Mouse (Mus musculus): Measurements from ENCODE around the gene Prrt4.
A peak's percentile ranks its signal among the peaks of the same experiment; 100 is the strongest.
"Not testable (repeated sequence)": the region's sequence is repeated elsewhere in the genome, so short reads cannot be mapped to it uniquely, and the experiment has no call there.

Prrt4 gene

DNA sequence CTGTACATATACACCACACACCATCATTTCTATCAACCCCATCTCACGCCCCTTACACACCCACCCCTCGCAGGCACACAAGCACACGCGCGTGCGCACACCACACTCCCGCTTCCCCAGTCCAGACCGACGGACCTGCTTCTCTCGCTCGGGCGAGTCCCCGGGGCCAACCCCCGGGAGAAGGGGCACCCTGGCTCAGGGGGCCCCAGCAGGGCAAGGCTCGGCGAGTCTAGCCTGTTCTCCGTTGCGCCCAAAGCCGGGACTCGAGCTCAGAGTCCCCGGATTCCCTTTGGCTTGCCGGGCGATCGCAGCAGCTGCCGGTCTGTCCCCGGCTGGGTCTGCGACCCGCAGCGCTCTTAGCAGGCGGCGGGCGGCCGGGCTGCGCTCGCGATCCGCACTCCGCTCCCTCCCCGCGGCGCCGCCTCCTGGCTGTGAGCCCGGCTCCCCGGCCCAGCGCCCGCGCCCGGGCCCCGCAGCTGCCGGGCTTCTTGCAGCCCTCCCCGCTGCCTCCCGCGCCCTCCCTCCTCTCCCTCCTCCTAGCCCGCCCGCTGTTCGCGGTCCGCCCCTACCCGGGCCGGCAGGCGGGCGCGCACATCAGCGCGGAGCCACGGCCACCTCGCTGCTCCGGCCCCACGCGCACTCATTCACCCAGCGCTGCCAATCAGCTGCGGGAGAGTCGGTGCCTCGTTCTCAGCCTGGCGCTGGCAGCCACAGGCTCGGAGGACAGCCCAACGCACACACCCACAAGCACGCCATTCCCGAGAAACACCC, at the start of gene Prrt4:
Prrt4 (minus strand) TSS at position 697 of the 771 bp plus-strand sequence.
- peak; percentile 44 to 50 for DNase-seq (ENCODE audit: low spot score in 2 of 2)

GRCm38 (mm10) chr6:29217717-29218116, 38.3 kb upstream of the Prrt4 start:
- not testable (repeated sequence) for DNase-seq (ENCODE audit: low spot score in 2 of 2)

DNA sequence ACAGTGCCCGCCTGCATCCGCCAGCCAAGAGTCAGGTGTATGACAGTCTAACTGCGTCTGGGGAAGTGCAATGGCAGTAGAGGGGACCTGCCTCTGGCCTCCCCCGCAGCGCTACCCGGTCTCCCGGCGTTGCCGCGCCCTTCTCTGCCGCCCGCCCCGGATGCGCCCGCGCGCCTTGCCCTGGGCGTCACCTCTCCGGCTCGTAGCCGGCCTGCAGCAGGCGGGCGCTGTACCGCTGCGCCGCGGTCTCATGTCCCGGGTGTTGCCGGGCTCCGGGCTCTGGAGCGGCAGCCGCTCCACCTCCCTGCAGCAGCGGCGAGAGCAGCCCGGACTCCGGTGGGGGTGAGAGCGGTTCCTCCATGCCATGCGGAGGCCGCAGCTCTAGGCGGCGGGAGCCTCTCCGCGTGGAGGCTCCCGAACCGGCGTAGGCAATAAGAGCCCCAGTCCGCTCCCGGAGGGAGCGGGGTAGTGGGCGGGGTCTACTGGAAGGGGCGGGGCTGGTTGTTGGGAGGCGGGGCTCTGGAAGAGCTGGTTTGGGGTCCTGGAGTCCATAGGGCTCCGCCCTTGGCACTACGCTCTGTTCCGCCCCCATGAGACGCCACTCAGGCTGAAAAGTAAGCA, 36.6 kb upstream of the Prrt4 start, which contains the start of gene Impdh1:
Impdh1 (minus strand) TSS at position 484 of the 621 bp plus-strand sequence.
- no peak for DNase-seq (ENCODE audit: low spot score in 2 of 2)

- DNase-seq (ENCODE audit: low spot score in 2 of 2): no peak
These were observed 35.8 kb upstream of the Prrt4 start for GRCm38 (mm10) chr6:29215181-29215580.

DNA sequence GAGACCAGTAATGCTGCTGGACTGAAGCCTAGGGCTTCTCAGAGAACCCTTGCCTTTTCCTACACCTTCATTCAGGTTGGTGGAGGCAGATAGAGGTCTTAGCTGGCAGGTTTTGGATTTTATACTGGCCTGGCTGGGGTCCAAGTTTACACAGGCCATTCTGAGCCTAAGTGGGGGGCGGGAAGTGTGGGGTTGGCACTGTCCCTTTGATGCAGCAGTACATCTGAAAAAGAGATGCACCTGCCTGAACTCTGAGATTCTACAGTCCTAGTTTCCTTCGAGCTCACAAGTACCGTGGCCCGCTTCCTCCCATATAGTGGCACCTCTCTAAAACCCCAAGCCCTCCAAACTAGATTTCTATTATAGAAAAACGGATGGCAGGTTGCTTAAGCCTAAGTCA, 35.4 kb upstream of the Prrt4 start:
- DNase-seq (ENCODE audit: low spot score in 2 of 2): no peak

DNA sequence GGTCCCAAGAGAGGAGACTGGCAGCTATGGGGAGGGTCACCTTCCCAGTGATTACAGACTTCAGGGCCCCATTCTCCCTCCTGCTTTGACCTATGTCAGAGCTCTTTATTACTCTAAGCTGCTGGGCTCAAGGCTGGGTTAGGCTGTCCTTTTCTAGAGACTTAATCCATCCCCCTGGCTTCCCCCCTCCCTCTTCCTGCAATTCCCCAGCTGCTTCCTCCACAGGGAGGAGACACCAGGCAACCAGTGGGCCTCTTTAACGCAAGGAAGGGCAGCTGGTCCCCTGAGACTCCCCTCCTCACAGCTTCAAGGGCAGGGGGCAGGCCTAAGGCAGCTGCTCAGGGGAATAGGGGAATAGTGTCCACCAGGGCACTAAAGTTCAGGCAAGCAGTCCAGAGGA, 34.9 kb upstream of the Prrt4 start:
- no peak for DNase-seq (ENCODE audit: low spot score in 2 of 2)

GRCm38 (mm10) chr6:29213436-29213835, 34.1 kb upstream of the Prrt4 start:
- DNase-seq (ENCODE audit: low spot score in 2 of 2): no peak

DNA sequence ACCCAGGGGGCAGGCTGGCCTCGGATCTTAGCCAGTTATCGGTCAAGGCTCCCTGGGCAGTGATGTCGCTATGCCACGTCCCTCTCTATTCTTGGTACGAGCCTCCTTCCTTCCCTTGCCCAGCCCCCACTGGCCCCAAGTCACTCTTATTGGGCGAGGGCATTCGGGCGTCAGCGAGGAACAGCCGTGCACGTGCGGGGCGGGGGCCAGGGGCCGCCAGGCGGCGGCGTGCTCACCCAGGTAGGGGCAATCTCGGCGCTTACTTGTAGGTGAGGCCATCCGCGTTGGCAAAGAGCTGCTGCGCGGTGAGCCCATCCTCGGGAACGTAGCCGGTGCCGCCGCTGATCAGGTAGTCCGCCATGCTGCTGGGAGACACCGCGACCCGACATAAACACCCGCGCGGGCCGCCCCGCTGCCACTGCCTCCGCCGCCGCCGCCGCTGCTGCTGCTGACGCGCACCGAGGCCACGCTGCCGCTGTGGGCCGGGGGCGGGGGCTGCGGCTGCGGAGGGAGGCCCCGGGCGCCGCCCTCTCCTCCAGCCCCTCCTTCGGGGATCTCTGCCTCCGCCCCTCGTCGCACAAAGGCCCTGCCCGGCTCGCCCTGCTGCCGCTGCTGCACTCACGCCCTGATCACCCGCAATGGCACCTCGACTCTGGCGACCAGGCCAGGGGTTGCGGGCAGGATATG, 32.6 kb upstream of the Prrt4 start:
- peak; percentile 55 for DNase-seq (ENCODE audit: low spot score in 2 of 2)

DNA sequence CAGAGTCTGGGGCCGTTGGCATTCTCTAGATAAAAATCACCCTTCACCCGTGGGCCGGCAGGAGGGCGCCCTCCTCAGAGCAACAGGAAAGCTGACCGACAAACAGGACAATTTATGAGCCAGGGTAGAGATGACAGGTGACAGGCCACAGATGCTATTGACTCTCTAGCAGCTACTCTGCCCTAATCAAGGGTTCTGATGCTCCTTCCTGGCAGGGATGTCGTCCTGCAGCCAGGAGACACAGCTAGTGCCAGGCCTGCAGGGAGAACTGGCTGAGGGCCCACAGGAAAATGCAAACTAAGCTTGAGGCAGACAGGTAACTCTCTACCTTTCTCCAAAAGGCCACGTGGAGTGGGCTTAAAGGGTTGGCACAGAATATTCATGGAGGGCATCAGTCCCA, 31.8 kb upstream of the Prrt4 start:
- no peak for DNase-seq (ENCODE audit: low spot score in 2 of 2)

GRCm38 (mm10) chr6:29210231-29210936, 31.0 kb upstream of the Prrt4 start:
- no peak for DNase-seq (ENCODE audit: low spot score in 2 of 2)

DNA sequence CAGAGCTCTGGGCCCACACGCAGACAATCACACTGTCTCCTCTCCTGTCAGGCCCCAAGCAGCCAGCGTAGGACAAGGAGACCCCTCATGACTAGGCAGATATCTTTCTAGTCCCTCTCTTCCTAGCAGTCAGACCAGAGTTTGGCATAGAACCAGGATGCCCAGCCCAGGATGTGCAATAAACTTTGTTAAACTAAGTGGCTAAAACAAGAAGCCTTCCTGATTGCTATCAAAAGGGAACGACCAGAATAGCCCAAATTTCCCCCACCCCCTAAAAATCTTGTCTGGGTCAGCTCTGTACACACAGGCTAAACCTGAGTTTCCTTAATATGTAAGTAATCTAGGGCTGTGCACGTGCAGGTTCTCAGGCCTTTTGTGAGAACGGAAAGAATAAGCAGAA, 28.8 kb upstream of the Prrt4 start:
- DNase-seq (ENCODE audit: low spot score in 2 of 2): no peak

- no peak for DNase-seq (ENCODE audit: low spot score in 2 of 2)
These were observed 27.6 kb upstream of the Prrt4 start for GRCm38 (mm10) chr6:29207017-29207416.

DNA sequence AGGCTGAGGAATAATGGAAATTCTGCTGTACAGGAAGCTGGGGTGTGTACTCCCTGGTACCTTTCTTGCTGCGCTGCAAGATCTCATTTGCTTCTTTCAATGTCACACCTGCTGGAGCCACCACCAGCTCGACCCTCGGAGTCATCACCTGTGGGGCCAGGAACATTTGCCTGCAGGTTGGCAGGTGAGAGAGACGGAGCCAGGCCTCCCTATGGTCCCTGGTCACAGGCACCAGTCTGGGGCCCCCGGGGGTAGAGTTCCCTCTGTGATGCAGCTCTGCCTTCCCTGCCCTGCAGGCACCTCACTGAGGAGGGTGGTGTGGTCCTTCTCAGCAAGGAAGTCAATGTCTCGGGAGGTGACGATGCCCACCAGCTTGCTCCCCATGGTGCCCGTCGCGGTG, 26.6 kb upstream of the Prrt4 start:
- DNase-seq (ENCODE audit: low spot score in 2 of 2): no peak

GRCm38 (mm10) chr6:29204932-29205614, 25.7 kb upstream of the Prrt4 start:
- peak in 1 of 2 experiments; percentile 41 for DNase-seq (ENCODE audit: low spot score in 2 of 2)

- no peak for DNase-seq (ENCODE audit: low spot score in 2 of 2)
These were observed 24.6 kb upstream of the Prrt4 start for GRCm38 (mm10) chr6:29203861-29204585.

DNA sequence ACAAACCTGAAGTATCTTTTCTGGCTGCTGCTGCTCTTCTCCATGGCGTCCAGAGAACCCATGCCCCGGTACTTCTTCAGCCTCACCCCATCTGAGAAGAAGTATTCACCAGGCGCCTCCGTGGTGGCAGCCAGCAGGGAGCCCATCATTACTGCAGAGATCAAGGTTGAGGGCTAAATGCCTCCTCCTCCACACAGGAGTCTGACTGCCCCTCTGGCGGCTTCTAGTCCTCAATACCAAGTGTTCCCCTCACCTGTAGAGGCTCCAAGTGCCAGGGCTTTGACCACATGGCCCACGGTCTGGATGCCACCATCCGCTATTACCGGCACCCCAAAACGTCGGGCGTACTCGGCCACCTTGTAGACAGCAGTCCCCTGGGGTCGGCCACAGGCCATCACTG, 23.7 kb upstream of the Prrt4 start:
- no peak for DNase-seq (ENCODE audit: low spot score in 2 of 2)

- no peak for DNase-seq (ENCODE audit: low spot score in 2 of 2)
These were observed 22.6 kb upstream of the Prrt4 start for GRCm38 (mm10) chr6:29201988-29202387.

GRCm38 (mm10) chr6:29201341-29201740, 22.0 kb upstream of the Prrt4 start:
- DNase-seq (ENCODE audit: low spot score in 2 of 2): no peak

GRCm38 (mm10) chr6:29200496-29200895, 21.1 kb upstream of the Prrt4 start:
- DNase-seq (ENCODE audit: low spot score in 2 of 2): no peak

GRCm38 (mm10) chr6:29199223-29199855, 20.0 kb upstream of the Prrt4 start:
- DNase-seq (ENCODE audit: low spot score in 2 of 2): no peak
